Mouse (Mus musculus) hindbrain, embryonic 12.5 days (tissue): ENCODE results near the gene 4930519G04Rik. TPM values are rescaled to one million over a fixed set of nuclear protein-coding genes. Genes with fewer than 3 reads are reported as not detected.
"Not testable (repeated sequence)": the region's sequence is repeated elsewhere in the genome, so short reads cannot be mapped to it uniquely, and the experiment has no call there.

Source experiments
- ATAC-seq: fragments of 200-750 bp; cut with Nextera tagmentation; 2 replicates; pipeline ENCODE4 v1.8.0; 2017; ENCODE audit warnings: moderate TSS enrichment; ENCODE audit not compliant: low FRiP score
- H3K27ac ChIP-seq: fragments of 300-500 bp; sonication (generic); 2 replicates; pipeline ENCODE4 v1.5.1; 2016; ENCODE audit warnings: mild to moderate bottlenecking
- H3K27me3 ChIP-seq: fragments of 300-500 bp; sonication (generic); 2 replicates; pipeline ENCODE4 v1.6.1; 2016; ENCODE audit warnings: mild to moderate bottlenecking
- H3K36me3 ChIP-seq: fragments of 300-500 bp; sonication (generic); 2 replicates; pipeline ENCODE4 v1.6.1; 2016; ENCODE audit warnings: mild to moderate bottlenecking
- H3K4me1 ChIP-seq: fragments of 300-500 bp; sonication (generic); 2 replicates; pipeline ENCODE4 v1.6.1; 2016
- H3K4me2 ChIP-seq: fragments of 300-500 bp; sonication (generic); replicated peaks from 2 replicates; pipeline ENCODE4 v1.6.1; 2016; ENCODE audit warnings: mild to moderate bottlenecking
- H3K4me3 ChIP-seq: fragments of 300-500 bp; sonication (generic); 2 replicates; pipeline ENCODE4 v1.5.1; 2016; ENCODE audit warnings: mild to moderate bottlenecking
- H3K9ac ChIP-seq: fragments of 300-500 bp; sonication (generic); 2 replicates; pipeline ENCODE4 v1.6.1; 2016; ENCODE audit warnings: mild to moderate bottlenecking, moderate library complexity
- H3K9me3 ChIP-seq: fragments of 300-500 bp; sonication (generic); replicated peaks from 2 replicates; pipeline ENCODE4 v1.6.1; 2016; ENCODE audit warnings: mild to moderate bottlenecking
- WGBS: fragments of 180-500 bp; shearing (Covaris S2); methylation state at CpG from one replicate; pipeline ENCODE4 v1.1.7; 2016; 5-methylcytosine and 5-hydroxymethylcytosine counted together
- polyA plus RNA-seq: library from polyadenylated mRNA; unstranded; fragments of >200 nt; fragmentation: Nextera tagmentation; extraction: Ambion mirVana; gene quantifications from 2 replicates; pipeline ENCODE4 v1.2.1, GENCODE M21; 2016

Gene 4930519G04Rik
- polyA plus RNA-seq, 1 experiment from 2014 or later = not detected

GRCm38 (mm10) chr5:114851565-114852236, 1.8 kb upstream of the 4930519G04Rik start:
- WGBS = 87% methylated on average over 20 of the region's 20 CpGs
- Histone ChIP-seq H3K4me2 (no peak overlapping the region), H3K9me3 (no peaks in the 10 kb centered on the region), H3K36me3 (no peaks in the 10 kb centered on the region), H3K27me3 (no peaks in the 10 kb centered on the region), H3K27ac (no peak overlapping the region), H3K4me3 (no peak overlapping the region), H3K9ac (no peak overlapping the region), H3K4me1 (no peaks in the 10 kb centered on the region)
- ATAC-seq = no peak

GRCm38 (mm10) chr5:114858582-114858981, 5.1 kb downstream of the 4930519G04Rik start, which contains the start of gene Gm9936:
Gene Gm9936 (minus strand): TSS chr5:114858682.
- peak within 1 kb of the TSS; percentile 53 for H3K4me2 ChIP-seq
- H3K27ac ChIP-seq = no peak within 1 kb of the TSS
- peaks cover 16% of the 10 kb centered on the region; the same call in 1 of the 2 replicates for H3K27me3 ChIP-seq
- no peaks in the 10 kb centered on the region for H3K9me3 ChIP-seq
- no peaks in the 10 kb centered on the region for H3K36me3 ChIP-seq
- no peak for ATAC-seq
- peaks cover 5% of the 10 kb centered on the region; the same call in 1 of the 2 replicates for H3K4me1 ChIP-seq
- WGBS = 89% methylated on average over 12 of the region's 12 CpGs
- 0 out of 2 replicates have a peak within 1 kb of the TSS, but pooled peaks have one; percentile 20 for H3K9ac ChIP-seq
- H3K4me3 ChIP-seq = peak within 1 kb of the TSS; percentile 23

DNA sequence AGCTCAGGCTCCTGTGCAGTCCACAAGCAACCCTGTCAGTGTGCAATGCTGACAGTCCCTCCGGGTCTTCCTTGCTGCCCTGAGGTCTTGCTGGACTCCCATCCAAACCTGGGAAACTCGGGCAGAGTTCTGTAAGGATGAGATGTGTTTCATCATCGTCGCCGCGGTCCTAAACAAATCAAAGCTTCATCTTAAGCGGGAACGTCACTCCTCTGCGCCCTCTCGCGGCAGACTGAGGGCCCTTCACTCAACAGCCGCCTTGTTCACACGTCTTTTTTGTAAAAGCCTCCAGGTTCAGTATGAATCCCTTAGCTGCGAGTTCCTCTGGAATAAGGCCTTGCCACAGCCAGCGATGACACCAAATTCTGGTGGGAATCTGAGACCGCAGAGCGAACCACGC, 5.8 kb downstream of the 4930519G04Rik start:
- H3K9me3 ChIP-seq = no peaks in the 10 kb centered on the region
- 0 out of 2 replicates have a peak overlapping the region, but pooled peaks have one; percentile 20 for H3K9ac ChIP-seq
- peak overlapping the region; percentile 23 for H3K4me3 ChIP-seq
- WGBS = 5% methylated on average over 18 of the region's 18 CpGs
- H3K4me1 ChIP-seq = peaks cover 5% of the 10 kb centered on the region; the same call in 1 of the 2 replicates
- no peak overlapping the region for H3K27ac ChIP-seq
- ATAC-seq = no peak
- H3K36me3 ChIP-seq = no peaks in the 10 kb centered on the region
- H3K4me2 ChIP-seq = peak overlapping the region; percentile 53
- H3K27me3 ChIP-seq = peaks cover 16% of the 10 kb centered on the region; the same call in 1 of the 2 replicates

DNA sequence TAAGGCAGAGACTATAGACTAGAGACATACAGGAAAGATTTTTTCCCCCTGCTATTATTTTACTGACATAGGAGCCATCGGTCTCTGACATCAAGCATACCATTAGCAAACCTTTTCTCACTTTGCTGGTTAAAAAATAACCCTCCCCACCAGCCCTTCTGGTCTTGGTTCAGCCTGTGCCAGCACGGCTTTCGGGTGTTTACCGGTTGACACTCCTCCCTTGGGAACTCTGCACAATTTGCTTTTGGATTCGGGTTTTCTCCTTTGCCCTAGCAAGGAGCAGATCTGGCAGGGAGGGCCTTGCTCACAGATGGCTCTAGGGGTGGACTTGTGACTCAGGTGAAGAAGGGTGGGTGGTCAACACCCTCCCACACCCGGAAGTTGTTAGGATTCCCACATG, 8.3 kb downstream of the 4930519G04Rik start:
- peaks cover 5% of the 10 kb centered on the region; the same call in 1 of the 2 replicates for H3K4me1 ChIP-seq
- no peaks in the 10 kb centered on the region for H3K9me3 ChIP-seq
- WGBS = 67% methylated on average over 6 of the region's 6 CpGs
- no peak overlapping the region for H3K4me2 ChIP-seq
- no peak overlapping the region for H3K27ac ChIP-seq
- no peak overlapping the region for H3K9ac ChIP-seq
- H3K36me3 ChIP-seq = no peaks in the 10 kb centered on the region
- H3K4me3 ChIP-seq = no peak overlapping the region
- no peak for ATAC-seq
- H3K27me3 ChIP-seq = peaks cover 16% of the 10 kb centered on the region; the same call in 1 of the 2 replicates

DNA sequence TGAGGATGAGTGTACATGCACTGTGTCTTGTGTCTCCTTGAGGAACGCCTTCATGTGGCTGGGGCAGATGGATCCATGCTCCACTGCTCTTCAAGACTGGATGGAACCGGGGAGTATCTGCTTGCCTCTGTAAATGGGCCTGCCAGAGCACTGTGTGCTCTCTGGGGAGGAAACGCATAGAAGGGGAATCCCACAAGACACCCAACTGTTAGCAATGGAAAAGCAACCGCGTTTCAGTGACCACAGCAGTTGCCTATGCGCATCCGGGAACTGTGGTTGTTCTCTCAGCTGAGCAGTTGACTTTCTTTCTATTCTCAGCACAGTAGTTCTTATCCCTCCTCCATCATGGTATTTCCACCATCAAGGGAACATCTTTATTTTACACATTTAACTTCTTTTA, 11.3 kb downstream of the 4930519G04Rik start:
- no peak for ATAC-seq
- no peak overlapping the region for H3K4me3 ChIP-seq
- peaks cover 8% of the 10 kb centered on the region for H3K9me3 ChIP-seq
- H3K36me3 ChIP-seq = no peaks in the 10 kb centered on the region
- no peaks in the 10 kb centered on the region for H3K4me1 ChIP-seq
- no peak overlapping the region for H3K4me2 ChIP-seq
- no peak overlapping the region for H3K9ac ChIP-seq
- WGBS = 83% methylated on average over 7 of the region's 7 CpGs
- peaks cover 4% of the 10 kb centered on the region; the same call in 1 of the 2 replicates for H3K27me3 ChIP-seq
- no peak overlapping the region for H3K27ac ChIP-seq

DNA sequence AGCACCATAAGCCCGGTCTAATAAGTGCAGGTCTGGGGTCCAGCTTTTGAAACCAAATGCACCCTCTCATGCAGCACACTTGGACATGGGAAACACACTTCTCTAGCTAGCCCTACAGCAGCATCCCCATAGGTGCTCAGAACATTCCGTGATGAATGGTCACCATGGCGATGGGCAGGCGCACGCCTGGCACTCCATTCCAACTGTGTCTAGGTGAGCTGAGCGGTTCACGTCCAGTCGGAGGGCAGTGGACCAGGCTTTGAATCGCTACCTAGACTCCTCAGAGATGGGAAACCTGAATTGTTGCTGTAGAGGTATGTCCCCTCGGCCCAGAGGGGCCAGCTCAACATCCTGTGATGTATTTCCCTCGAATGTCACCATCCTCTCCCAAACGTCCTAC, 11.8 kb downstream of the 4930519G04Rik start:
- 89% methylated on average over 12 of the region's 12 CpGs for WGBS
- Histone ChIP-seq H3K36me3 (no peaks in the 10 kb centered on the region), H3K27me3 (peaks cover 1% of the 10 kb centered on the region; the same call in 1 of the 2 replicates)

GRCm38 (mm10) chr5:114875858-114876257, 22.4 kb downstream of the 4930519G04Rik start:
- no peak for ATAC-seq
- peaks cover 11% of the 10 kb centered on the region for H3K4me1 ChIP-seq
- no peak overlapping the region for H3K27ac ChIP-seq
- no peaks in the 10 kb centered on the region for H3K9me3 ChIP-seq
- no peak overlapping the region for H3K9ac ChIP-seq
- no peaks in the 10 kb centered on the region; the same call in 1 of the 2 replicates for H3K27me3 ChIP-seq
- H3K36me3 ChIP-seq = no peaks in the 10 kb centered on the region
- 54% methylated on average over 6 of the region's 6 CpGs for WGBS
- no peak overlapping the region for H3K4me3 ChIP-seq
- no peak overlapping the region for H3K4me2 ChIP-seq

More for the DNA sequence above, 11.8 kb downstream of the 4930519G04Rik start:
- Histone ChIP-seq H3K9ac (no peak overlapping the region), H3K9me3 (peaks cover 8% of the 10 kb centered on the region), H3K27ac (no peak overlapping the region), H3K4me2 (no peak overlapping the region), H3K4me1 (no peaks in the 10 kb centered on the region), H3K4me3 (no peak overlapping the region)
- no peak for ATAC-seq

GRCm38 (mm10) chr5:114876331-114876730, 22.9 kb downstream of the 4930519G04Rik start:
- Histone ChIP-seq H3K9me3 (no peaks in the 10 kb centered on the region), H3K27ac (no peak overlapping the region), H3K4me2 (no peak overlapping the region), H3K4me1 (peaks cover 11% of the 10 kb centered on the region), H3K36me3 (no peaks in the 10 kb centered on the region), H3K4me3 (no peak overlapping the region), H3K27me3 (no peaks in the 10 kb centered on the region; the same call in 1 of the 2 replicates), H3K9ac (no peak overlapping the region)
- 21% methylated on average over 6 of the region's 6 CpGs for WGBS
- no peak for ATAC-seq

GRCm38 (mm10) chr5:114877487-114877886, 24.0 kb downstream of the 4930519G04Rik start:
- peaks cover 11% of the 10 kb centered on the region for H3K4me1 ChIP-seq
- 65% methylated on average over 7 of the region's 7 CpGs for WGBS
- no peaks in the 10 kb centered on the region; the same call in 1 of the 2 replicates for H3K27me3 ChIP-seq
- ATAC-seq = no peak
- H3K9me3 ChIP-seq = no peaks in the 10 kb centered on the region
- H3K4me3 ChIP-seq = no peak overlapping the region
- H3K4me2 ChIP-seq = no peak overlapping the region
- H3K9ac ChIP-seq = no peak overlapping the region
- no peak overlapping the region for H3K27ac ChIP-seq
- no peaks in the 10 kb centered on the region for H3K36me3 ChIP-seq

GRCm38 (mm10) chr5:114879399-114879798, 25.9 kb downstream of the 4930519G04Rik start:
- Histone ChIP-seq H3K9me3 (no peaks in the 10 kb centered on the region), H3K4me2 (no peak overlapping the region), H3K4me3 (no peak overlapping the region), H3K4me1 (peaks cover 11% of the 10 kb centered on the region), H3K9ac (no peak overlapping the region), H3K27ac (no peak overlapping the region), H3K36me3 (no peaks in the 10 kb centered on the region), H3K27me3 (no peaks in the 10 kb centered on the region; the same call in 1 of the 2 replicates)
- no peak for ATAC-seq
- WGBS = 76% methylated on average over 13 of the region's 13 CpGs

DNA sequence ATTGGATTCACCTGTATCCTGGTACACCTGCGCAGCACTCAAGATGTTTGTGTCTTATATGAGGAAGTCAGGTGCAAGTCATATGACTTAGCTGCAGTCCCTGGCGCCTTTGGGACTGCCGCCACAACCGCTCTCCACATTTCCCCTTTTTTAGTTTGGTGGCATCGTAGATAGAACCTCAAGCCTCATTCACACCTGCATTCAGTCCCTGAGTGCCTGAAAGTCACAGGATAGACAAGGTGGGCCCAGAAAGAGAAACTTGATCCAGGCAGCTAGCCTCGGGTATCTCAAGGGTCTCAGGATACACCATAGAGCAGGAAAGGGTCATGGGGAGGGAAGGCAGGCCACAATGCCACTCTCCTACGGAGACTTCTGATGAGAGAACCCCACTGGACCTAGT, 28.9 kb downstream of the 4930519G04Rik start:
- not testable (repeated sequence) for H3K27ac ChIP-seq, H3K27me3 ChIP-seq, ATAC-seq, H3K4me2 ChIP-seq, H3K4me1 ChIP-seq, H3K4me3 ChIP-seq, H3K9me3 ChIP-seq, H3K36me3 ChIP-seq, H3K9ac ChIP-seq
- WGBS = 86% methylated on average over 6 of the region's 7 CpGs

GRCm38 (mm10) chr5:114883022-114883421, 29.6 kb downstream of the 4930519G04Rik start:
- H3K4me3 ChIP-seq = no peak overlapping the region
- no peaks in the 10 kb centered on the region for H3K27me3 ChIP-seq
- 93% methylated on average over 11 of the region's 11 CpGs for WGBS
- H3K36me3 ChIP-seq = no peaks in the 10 kb centered on the region
- no peak for ATAC-seq
- no peak overlapping the region for H3K4me2 ChIP-seq
- no peaks in the 10 kb centered on the region; the same call in 1 of the 2 replicates for H3K4me1 ChIP-seq
- H3K9ac ChIP-seq = no peak overlapping the region
- no peaks in the 10 kb centered on the region for H3K9me3 ChIP-seq
- H3K27ac ChIP-seq = no peak overlapping the region

DNA sequence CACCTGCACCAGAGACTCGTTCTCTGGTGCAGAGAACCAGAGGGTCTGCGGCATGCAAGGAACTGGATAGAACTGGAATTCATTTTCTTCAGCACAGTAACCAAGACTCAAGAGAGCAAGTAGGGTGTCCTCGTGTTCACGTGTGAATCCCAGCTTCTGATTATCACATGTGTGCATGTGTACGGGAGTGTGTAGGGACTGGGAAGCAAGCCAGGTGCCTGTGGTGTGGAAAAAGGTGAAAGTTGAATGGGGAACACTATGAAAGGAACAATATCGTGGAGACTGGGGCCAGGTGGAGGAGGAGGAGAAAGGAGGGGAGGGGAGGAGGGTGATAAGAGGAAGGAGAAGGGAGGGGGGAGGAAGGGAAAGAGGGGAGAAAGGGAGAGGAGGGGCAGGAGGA, 33.3 kb downstream of the 4930519G04Rik start:
- H3K36me3 ChIP-seq = no peaks in the 10 kb centered on the region
- no peak overlapping the region for H3K9ac ChIP-seq
- H3K4me2 ChIP-seq = no peak overlapping the region
- WGBS = 87% methylated on average over 6 of the region's 6 CpGs
- H3K4me3 ChIP-seq = no peak overlapping the region
- no peak overlapping the region for H3K27ac ChIP-seq
- H3K4me1 ChIP-seq = no peaks in the 10 kb centered on the region
- H3K27me3 ChIP-seq = no peaks in the 10 kb centered on the region
- ATAC-seq = no peak
- no peaks in the 10 kb centered on the region for H3K9me3 ChIP-seq
